Comparison of ENCODE assay signal across 23 mouse cellular contexts in genomic region chr1:25815491-25815890, GRCm38 (mm10). TPM values are rescaled to one million over a fixed set of nuclear protein-coding genes. Genes with fewer than 3 reads are reported as not detected.
DNase-seq lines count a peak whose midpoint lies in the region; ATAC-seq and TF ChIP-seq lines count a peak whose summit lies in the region.
"Had no signal": no experiment of that assay in that cellular context is flagged by ENCODE, and none has a peak within 500 bp of the region (broad histone marks: within the 10 kb centered on the region; RNA-seq: fewer than 3 reads in every experiment).

No protein-coding gene starts in this region.

- no peaks in the 10 kb centered on the region for H3K27me3 ChIP-seq in limb, embryonic 14.5 days (ENCODE audit: control insufficient read depth, insufficient read depth, low read length)
- H3K27me3 ChIP-seq in limb, embryonic 10.5 days (ENCODE audit: low read depth, poor library complexity, severe bottlenecking), result no peaks in the 10 kb centered on the region
- no peaks in the 10 kb centered on the region for H3K27me3 ChIP-seq in hindbrain, embryonic 11.5 days (ENCODE audit: control insufficient read depth, insufficient read depth, low read length)
- H3K27me3 ChIP-seq: CH12.LX, Patski had no signal

- H3K9ac ChIP-seq in limb, embryonic 14.5 days (ENCODE audit: low read depth, low read length, severe bottlenecking), result no peak overlapping the region
- no peak overlapping the region for H3K9ac ChIP-seq in hindbrain, embryonic 11.5 days (ENCODE audit: low read depth, low read length)

- no peak overlapping the region for H3K4me3 ChIP-seq in limb, embryonic 14.5 days (replicated peaks; ENCODE audit: low read length)
- H3K4me3 ChIP-seq in limb, embryonic 10.5 days, result no peak overlapping the region
- no peak overlapping the region for H3K4me3 ChIP-seq in hindbrain, embryonic 11.5 days (ENCODE audit: low read depth, low read length)

- 58% methylated on average over 1 of the region's 1 CpGs for WGBS in limb, embryonic 14.5 days
- 72% methylated on average over 1 of the region's 1 CpGs for WGBS in limb, embryonic 10.5 days
- WGBS in hindbrain, embryonic 11.5 days, result 78% methylated on average over 1 of the region's 1 CpGs

- H3K36me3 ChIP-seq in limb, embryonic 14.5 days (ENCODE audit: control insufficient read depth, insufficient read depth, low read length), result no peaks in the 10 kb centered on the region
- H3K36me3 ChIP-seq in limb, embryonic 10.5 days, result no peaks in the 10 kb centered on the region
- H3K36me3 ChIP-seq in hindbrain, embryonic 11.5 days (ENCODE audit: control insufficient read depth, insufficient read depth, low read length), result no peaks in the 10 kb centered on the region
- H3K36me3 ChIP-seq: G1E had no signal

- no peaks in the 10 kb centered on the region for H3K4me1 ChIP-seq in limb, embryonic 14.5 days (ENCODE audit: control insufficient read depth, insufficient read depth, low read length)
- H3K4me1 ChIP-seq in limb, embryonic 10.5 days, result no peaks in the 10 kb centered on the region
- no peaks in the 10 kb centered on the region for H3K4me1 ChIP-seq in hindbrain, embryonic 11.5 days (replicated peaks; ENCODE audit: control insufficient read depth, insufficient read depth, low read length)

- no peaks in the 10 kb centered on the region for H3K9me3 ChIP-seq in limb, embryonic 14.5 days (ENCODE audit: control insufficient read depth, low read length)
- H3K9me3 ChIP-seq in limb, embryonic 10.5 days (replicated peaks), result no peaks in the 10 kb centered on the region
- no peaks in the 10 kb centered on the region for H3K9me3 ChIP-seq in hindbrain, embryonic 11.5 days (ENCODE audit: control insufficient read depth, low read length)
- H3K9me3 ChIP-seq: G1E had no signal

- peak; percentile 76 for DNase-seq in cerebellum, adult 9-10 months
- DNase-seq in cerebellum, postnatal 36 days, result no peak
- DNase-seq in cerebellum, adult 9-11 months, result peak; percentile 43
- DNase-seq in cerebellum, adult 11 months, result no peak
- peak; percentile 20 for DNase-seq in limb, embryonic 14.5 days (ENCODE audit: low spot score)
- no peak for DNase-seq in limb, embryonic 10.5 days (ENCODE audit: low spot score)
- DNase-seq in brain, adult 2 months (ENCODE audit: low read depth, low spot score), result peak; percentile 51
- no peak for DNase-seq in hindbrain, embryonic 11.5 days (ENCODE audit: low spot score)
- DNase-seq: adrenal gland, adult 2 months; adrenal gland, adult 8-10 months; adrenal gland, postnatal 10 days; adrenal gland, postnatal 14 days; adrenal gland, postnatal 25 days; adrenal gland, postnatal 36 days; B cell, adult 2 months; cerebellum, adult 11-12 months; cerebellum, adult 18-20 months had no signal

- no peak for TF ChIP-seq POLR2A in limb, embryonic 14.5 days (IDR thresholded peaks at IDR 0.05; ENCODE audit: borderline replicate concordance, extremely low read depth, insufficient read depth, insufficient read length)

- H3K27ac ChIP-seq in limb, embryonic 14.5 days (replicated peaks; ENCODE audit: low read depth, low read length), result no peak overlapping the region
- H3K27ac ChIP-seq in limb, embryonic 10.5 days, result no peak overlapping the region
- H3K27ac ChIP-seq in hindbrain, embryonic 11.5 days (ENCODE audit: low read depth, low read length), result no peak overlapping the region

- no peak overlapping the region for H3K4me2 ChIP-seq in limb, embryonic 14.5 days (replicated peaks; ENCODE audit: low read depth, low read length, severe bottlenecking)
- H3K4me2 ChIP-seq in hindbrain, embryonic 11.5 days (replicated peaks; ENCODE audit: low read depth, low read length), result no peak overlapping the region

- ATAC-seq in limb, embryonic 14.5 days (ENCODE audit: low FRiP score, low read depth), result no peak
- no peak for ATAC-seq in hindbrain, embryonic 11.5 days (ENCODE audit: low FRiP score)
- ATAC-seq: activated CD4-positive, CD25-positive, alpha-beta regulatory T cell, adult 4 months; CD4-positive, CD25-positive, alpha-beta regulatory T cell, adult 4 months; Patski had no signal

RNA-seq across cellular contexts. Expression of gene Adgrb3, which starts 14.0 kb away (rescaled TPM):
- 2.1 and 2.2 TPM in 2 replicates for polyA plus RNA-seq in limb, embryonic 14.5 days (2012; rRNA removed)
- 1.8 and 2.2 TPM in 2 replicates for polyA plus RNA-seq in limb, embryonic 14.5 days (2014; fragmentation: Nextera tagmentation; extraction: Ambion mirVana)
- polyA plus RNA-seq in limb, embryonic 10.5 days (2016; fragmentation: Nextera tagmentation; extraction: Ambion mirVana), result 0.16 and 0.33 TPM in 2 replicates
- polyA plus RNA-seq in hindbrain, embryonic 11.5 days (2014; fragmentation: Nextera tagmentation; extraction: Ambion mirVana), result 12.7 and 14.8 TPM in 2 replicates
- polyA plus RNA-seq: C2C12, G1E, Patski had no signal

Comparison
In these comparisons a context has a peak if more than half of its experiments do, and no peak if none do; other contexts are left out.
1. DNase-seq: peak in cerebellum, adult 9-10 months (single experiment), cerebellum, adult 9-11 months (single experiment), limb, embryonic 14.5 days (single experiment) and brain, adult 2 months (single experiment); none in cerebellum, postnatal 36 days (0 of 2), cerebellum, adult 11 months (single experiment), limb, embryonic 10.5 days (single experiment) and hindbrain, embryonic 11.5 days (single experiment).